Mouse (Mus musculus): Measurements from ENCODE around the gene Mfap1a.
"Not testable (repeated sequence)": the region's sequence is repeated elsewhere in the genome, so short reads cannot be mapped to it uniquely, and the experiment has no call there.

The Mfap1a gene

GRCm38 (mm10) chr2:121505942-121506882 is at the start of gene Mfap1a, which contains the start of gene Wdr76:
TSS of gene Mfap1a (minus strand) at chr2:121506665.
TSS of gene Wdr76 (plus strand) at chr2:121506723.
- DNase-seq (ENCODE audit: low spot score in 2 of 2) = peak; percentile 70 to 84

GRCm38 (mm10) chr2:121551271-121551670 is 44.8 kb upstream of the Mfap1a start:
- no peak for DNase-seq (ENCODE audit: low spot score in 2 of 2)

DNA sequence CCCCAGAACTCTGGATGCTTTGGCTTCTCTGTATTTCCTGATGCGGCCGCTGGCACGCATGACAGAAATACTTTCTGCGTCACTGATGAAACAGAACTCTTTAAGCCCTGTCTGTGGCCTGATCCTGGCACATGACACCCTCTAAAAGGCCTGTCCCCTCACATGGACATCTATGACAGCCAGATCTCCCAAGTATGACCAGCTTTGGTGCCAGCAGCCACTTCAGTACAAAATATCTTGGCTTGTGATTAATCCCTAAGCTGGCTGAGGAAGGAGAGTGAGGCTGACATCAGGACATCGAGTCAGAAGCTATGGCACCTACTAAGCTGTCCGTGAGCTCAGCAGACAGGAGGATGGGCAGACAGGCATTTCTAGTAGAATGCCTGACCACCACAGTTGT is 43.2 kb upstream of the Mfap1a start:
- no peak for DNase-seq (ENCODE audit: low spot score in 2 of 2)

DNA sequence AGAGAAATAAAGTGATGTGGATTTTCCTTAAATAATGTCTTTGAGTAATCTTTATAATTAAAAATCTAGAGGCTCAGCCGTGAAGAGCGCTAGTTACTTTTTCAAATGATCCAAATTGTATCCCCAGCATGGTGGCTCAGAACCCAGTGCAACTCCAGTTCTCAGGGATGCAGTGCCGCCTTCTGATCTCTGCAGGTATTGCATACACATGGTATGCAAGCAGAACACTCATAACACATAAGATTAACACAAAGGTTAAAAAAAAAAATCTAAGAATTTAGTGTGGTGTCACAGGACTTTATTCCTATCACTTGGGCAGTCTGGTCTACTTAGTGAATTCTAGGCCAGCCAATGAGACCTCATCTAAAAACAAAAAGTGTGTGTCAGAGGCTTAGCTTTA is 38.4 kb upstream of the Mfap1a start:
- DNase-seq (ENCODE audit: low spot score in 2 of 2) = no peak

DNA sequence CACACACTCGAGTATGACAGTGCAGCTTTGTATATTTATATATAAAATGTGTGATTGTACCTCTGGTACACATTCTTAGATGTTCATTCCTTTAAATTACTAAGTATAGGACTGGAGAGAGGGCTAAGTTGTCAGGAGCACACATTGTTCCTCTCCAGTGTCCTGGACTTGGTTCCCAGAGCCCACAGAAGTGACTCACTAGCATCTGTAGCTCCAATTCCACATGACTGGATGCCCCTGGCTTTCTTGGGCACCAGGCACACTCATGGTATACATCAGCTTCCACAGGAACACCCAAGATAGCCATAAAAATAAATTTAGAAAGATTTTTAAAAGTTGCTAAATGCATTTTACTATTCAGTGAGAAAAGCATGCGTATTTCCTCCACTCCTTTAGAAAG is 18.6 kb upstream of the Mfap1a start:
- no peak for DNase-seq (ENCODE audit: low spot score in 2 of 2)

DNA sequence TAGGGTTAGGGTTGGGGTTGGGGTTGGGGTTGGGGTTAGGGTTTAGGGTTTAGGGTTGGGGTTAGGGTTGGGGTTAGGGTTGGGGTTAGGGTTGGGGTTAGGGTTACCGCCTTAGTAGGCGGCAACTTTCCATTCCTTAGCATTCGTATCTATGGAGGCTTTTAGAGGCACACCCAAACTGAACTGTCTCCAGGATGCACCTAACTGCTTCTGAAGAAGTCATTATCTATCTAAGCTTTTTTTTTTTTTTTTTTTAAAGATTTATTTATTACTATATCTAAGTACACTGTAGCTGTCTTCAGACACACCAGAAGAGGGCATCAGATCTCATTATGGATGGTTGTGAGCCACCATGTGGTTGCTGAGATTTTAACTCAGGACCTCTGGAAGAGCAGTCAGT is 16.4 kb upstream of the Mfap1a start:
- not testable (repeated sequence) for DNase-seq (ENCODE audit: low spot score in 2 of 2)

DNA sequence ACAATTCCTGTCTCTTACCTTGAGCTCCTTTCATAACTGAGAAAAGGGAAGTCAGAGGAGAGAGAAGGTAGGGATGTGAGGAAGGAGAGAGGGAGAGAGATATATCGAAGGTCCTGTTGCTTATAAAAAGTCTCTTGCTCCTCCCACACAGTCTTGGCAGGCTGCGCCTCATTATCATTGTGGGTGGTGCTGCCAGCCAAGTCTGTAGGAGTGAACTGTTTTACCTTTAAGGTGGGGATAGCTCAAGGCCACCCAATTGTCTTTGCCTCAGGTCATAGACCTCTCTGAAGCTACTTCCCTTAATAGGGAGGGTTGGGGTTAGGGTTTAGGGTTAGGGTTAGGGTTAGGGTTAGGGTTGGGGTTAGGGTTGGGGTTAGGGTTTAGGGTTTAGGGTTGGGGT is 15.5 kb upstream of the Mfap1a start:
- no peak for DNase-seq (ENCODE audit: low spot score in 2 of 2)

GRCm38 (mm10) chr2:121518711-121519110 is 12.2 kb upstream of the Mfap1a start:
- DNase-seq (ENCODE audit: low spot score in 2 of 2) = not testable (repeated sequence)

- no peak for DNase-seq (ENCODE audit: low spot score in 2 of 2)
Observed at GRCm38 (mm10) chr2:121518106-121518505, 11.6 kb upstream of the Mfap1a start.

- no peak for DNase-seq (ENCODE audit: low spot score in 2 of 2)
Observed at GRCm38 (mm10) chr2:121514211-121514610, 7.7 kb upstream of the Mfap1a start.

- not testable (repeated sequence) for DNase-seq (ENCODE audit: low spot score in 2 of 2)
Observed at GRCm38 (mm10) chr2:121512991-121513765, 6.7 kb upstream of the Mfap1a start.

- DNase-seq (ENCODE audit: low spot score in 2 of 2) = no peak
Observed at GRCm38 (mm10) chr2:121511401-121511800, 4.9 kb upstream of the Mfap1a start.

DNA sequence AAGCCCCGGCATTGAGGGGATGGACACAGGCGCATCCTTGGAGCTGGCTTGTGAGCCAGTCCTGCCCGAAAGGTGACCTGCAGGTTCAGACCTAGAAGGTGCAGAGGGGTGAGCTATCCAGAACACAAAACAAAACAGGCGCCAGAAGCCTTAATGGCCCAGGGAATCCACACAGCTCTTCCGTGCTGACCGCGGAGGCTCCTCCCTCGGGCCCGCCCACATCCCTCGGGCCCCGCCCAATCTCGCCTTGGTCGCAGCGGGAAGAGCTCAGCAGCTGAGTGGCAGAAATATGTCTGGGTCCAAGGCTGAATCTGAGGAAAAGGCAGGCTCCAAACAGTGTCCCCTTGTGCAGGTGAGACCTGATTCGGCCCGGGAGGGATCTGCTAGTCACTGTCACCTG is 3.1 kb upstream of the Mfap1a start:
- peak; percentile 69 to 83 for DNase-seq (ENCODE audit: low spot score in 2 of 2)

- no peak for DNase-seq (ENCODE audit: low spot score in 2 of 2)
Observed at GRCm38 (mm10) chr2:121507951-121508330, 1.5 kb upstream of the Mfap1a start.

GRCm38 (mm10) chr2:121507173-121507950 is 897 bp upstream of the Mfap1a start:
- no peak for DNase-seq (ENCODE audit: low spot score in 2 of 2)

DNA sequence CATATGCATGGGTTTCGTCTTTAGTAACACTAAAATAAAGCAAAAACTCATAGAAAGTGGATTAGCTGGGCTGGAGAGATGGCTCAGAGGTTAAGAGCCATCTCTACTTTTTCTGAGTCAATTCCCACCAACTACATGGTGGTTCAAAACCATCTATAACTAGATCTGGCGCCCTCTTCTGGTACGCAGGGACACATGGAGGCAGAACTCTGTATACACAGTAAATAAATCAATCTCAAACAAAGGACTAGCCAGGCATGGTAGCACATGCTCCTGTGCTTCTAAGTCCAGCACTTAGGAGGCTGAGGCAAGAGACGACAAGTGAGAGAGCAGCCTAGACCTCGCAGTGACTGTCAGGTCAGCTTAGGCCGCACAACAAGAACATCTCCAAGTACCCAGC is 4.9 kb downstream of the Mfap1a start:
- not testable (repeated sequence) for DNase-seq (ENCODE audit: low spot score in 2 of 2)

GRCm38 (mm10) chr2:121484403-121484802 is 22.1 kb downstream of the Mfap1a start:
- DNase-seq (ENCODE audit: low spot score in 2 of 2) = not testable (repeated sequence)

GRCm38 (mm10) chr2:121483576-121483975 is 22.9 kb downstream of the Mfap1a start:
- no peak for DNase-seq (ENCODE audit: low spot score in 2 of 2)

GRCm38 (mm10) chr2:121480916-121481315 is 25.5 kb downstream of the Mfap1a start:
- DNase-seq (ENCODE audit: low spot score in 2 of 2) = not testable (repeated sequence)

DNA sequence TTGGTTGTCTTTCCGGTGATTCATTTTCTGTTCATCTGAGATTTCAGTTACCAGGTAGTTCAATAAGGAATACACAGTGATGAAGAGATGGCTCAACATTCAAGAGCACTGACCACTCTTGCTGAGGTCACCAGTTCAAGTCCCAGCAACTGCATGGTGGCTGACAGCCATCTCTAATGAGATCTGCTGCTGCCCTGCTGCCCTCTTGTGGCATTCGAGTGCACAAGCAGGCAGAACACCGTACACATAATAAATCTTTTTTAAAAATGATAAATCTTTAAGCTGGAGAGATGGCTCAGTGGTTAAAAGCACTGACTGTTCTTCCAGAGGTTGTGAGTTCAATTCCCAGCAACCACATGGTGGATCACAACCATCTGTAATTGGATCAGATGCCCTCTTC is 26.0 kb downstream of the Mfap1a start:
- no peak for DNase-seq (ENCODE audit: low spot score in 2 of 2)

- no peak for DNase-seq (ENCODE audit: low spot score in 2 of 2)
Observed at GRCm38 (mm10) chr2:121477491-121478266, 28.8 kb downstream of the Mfap1a start.

Data from urinary bladder, postnatal 36 days (tissue).